Mouse (Mus musculus): ENCODE data around the gene Sun2. TPM values are rescaled to one million over a fixed set of nuclear protein-coding genes. Genes with fewer than 3 reads are reported as not detected.

The Sun2 gene
- polyA plus RNA-seq, 1 experiment: 56.7 TPM

DNA sequence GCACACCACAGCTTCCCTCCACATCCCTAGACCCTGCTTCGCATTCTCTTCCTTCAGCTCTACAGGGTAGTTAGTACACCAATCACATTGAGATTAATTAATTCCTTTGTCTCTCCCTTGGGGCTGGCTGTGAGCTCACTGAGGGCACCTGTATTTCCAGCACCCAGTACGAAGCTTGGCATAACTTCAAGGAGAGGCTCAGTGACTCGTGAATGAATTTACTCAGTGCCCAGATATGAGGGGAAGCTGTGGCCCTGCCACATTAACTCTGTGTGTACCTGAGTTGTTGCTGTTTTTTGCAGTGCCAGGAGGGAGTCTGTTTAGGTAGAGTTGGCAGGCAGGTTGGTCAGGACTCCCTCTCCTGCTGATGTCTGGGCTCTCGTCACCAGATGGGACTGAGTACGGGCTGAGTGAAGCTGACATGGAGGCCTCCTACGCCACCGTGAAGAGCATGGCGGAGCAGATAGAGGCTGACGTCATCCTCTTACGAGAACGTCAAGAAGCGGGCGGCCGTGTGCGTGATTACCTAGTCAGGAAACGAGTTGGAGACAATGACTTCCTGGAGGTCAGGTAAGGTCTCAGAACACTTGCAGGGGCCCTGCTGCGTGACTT lies 35.6 kb downstream of the Sun2 start:
- peaks cover 48% of the 10 kb centered on the region for H3K36me3 ChIP-seq (ENCODE audit: control insufficient read depth, insufficient read depth)
- no peak overlapping the region for H3K4me3 ChIP-seq (ENCODE audit: insufficient read depth, poor library complexity, severe bottlenecking)
- H3ac ChIP-seq (ENCODE audit: control insufficient read depth, insufficient read length, low read depth): no peak overlapping the region
- H3K79me2 ChIP-seq (ENCODE audit: control insufficient read depth, insufficient read depth): peaks cover 10% of the 10 kb centered on the region
- no peak for TF ChIP-seq USF1 (IDR thresholded peaks at IDR 0.05; ENCODE audit: low read depth)
- H3K27me3 ChIP-seq (ENCODE audit: control insufficient read depth, insufficient read depth, insufficient read length): no peaks in the 10 kb centered on the region
- H3K79me3 ChIP-seq (ENCODE audit: low read depth): peaks cover 2% of the 10 kb centered on the region

DNA sequence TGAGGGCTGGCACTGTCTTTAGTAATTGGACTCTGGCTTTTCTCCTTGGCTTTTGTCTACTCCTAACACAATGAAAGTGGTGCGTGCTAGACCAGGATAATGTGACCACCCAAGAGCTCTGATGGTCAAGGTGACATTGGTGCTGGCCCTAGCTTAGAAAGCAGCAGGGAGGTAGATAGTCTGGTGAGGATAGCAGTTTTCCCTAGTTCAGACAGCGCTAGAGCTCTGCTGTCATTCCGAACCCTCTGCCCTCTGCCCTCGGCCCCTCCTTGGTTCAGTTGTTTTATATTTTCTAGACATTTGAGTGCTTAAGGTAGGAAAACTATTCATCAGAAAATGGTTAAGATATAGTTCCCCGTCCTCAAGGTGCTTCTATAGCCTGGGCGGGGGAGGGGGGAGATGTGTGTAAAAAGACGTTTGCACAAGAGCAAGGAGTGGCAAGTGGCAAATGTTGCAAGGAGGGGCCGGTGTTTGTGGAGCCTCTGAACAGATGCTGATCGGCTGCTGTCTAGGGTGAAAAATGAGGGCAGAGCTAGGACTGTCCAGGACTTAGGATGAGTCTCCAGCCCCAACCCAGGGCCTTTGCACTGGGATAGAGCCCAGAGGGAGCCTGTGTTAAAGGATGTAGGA lies 44.7 kb downstream of the Sun2 start:
- Histone ChIP-seq H3ac (ENCODE audit: control insufficient read depth, insufficient read length, low read depth) (no peak overlapping the region), H3K36me3 (ENCODE audit: control insufficient read depth, insufficient read depth) (peaks cover 18% of the 10 kb centered on the region), H3K4me3 (ENCODE audit: insufficient read depth, poor library complexity, severe bottlenecking) (no peak overlapping the region), H3K27me3 (ENCODE audit: control insufficient read depth, insufficient read depth, insufficient read length) (no peaks in the 10 kb centered on the region), H3K79me2 (ENCODE audit: control insufficient read depth, insufficient read depth) (peaks cover 69% of the 10 kb centered on the region), H3K79me3 (ENCODE audit: low read depth) (peaks cover 44% of the 10 kb centered on the region)
- TF ChIP-seq CEBPB (IDR thresholded peaks at IDR 0.05; ENCODE audit: low read depth): no peak
- TF ChIP-seq MAX (IDR thresholded peaks at IDR 0.05): no peak
- TF ChIP-seq MYOG (IDR thresholded peaks at IDR 0.05; ENCODE audit: control insufficient read depth, extremely low read depth, insufficient read length): no peak
- no peak for TF ChIP-seq FOSL1 (IDR thresholded peaks at IDR 0.05; ENCODE audit: insufficient read depth, low read length, poor library complexity, severe bottlenecking)
- no peak for TF ChIP-seq CTCF (IDR thresholded peaks at IDR 0.05; ENCODE audit: control insufficient read depth, insufficient read depth, insufficient read length)
- TF ChIP-seq USF1 (IDR thresholded peaks at IDR 0.05; ENCODE audit: low read depth): no peak
- no peak for TF ChIP-seq MYOD1 (IDR thresholded peaks at IDR 0.05; ENCODE audit: control insufficient read depth, insufficient read length, low read depth)

DNA sequence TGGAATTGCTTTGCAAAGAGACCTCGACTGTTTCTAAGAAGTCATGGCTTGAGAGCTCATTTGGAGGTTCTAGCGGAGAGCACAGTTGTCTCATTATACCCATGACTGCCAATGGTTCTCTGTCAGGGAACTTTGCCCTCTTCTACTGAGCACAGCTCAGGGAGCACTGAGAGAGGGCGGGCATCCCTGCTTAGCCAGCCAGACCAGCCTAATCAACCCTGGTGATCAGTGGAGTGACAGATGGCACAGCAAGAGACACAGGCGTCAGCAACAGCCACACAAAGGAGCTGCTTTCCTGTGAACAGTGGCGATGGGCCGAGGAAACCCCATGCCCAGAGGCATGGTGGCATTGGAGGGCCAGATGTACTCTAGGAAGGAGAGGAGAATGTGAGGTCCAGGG lies 45.3 kb downstream of the Sun2 start:
- Histone ChIP-seq H3K79me3 (ENCODE audit: low read depth) (peaks cover 50% of the 10 kb centered on the region), H3K4me3 (ENCODE audit: insufficient read depth, poor library complexity, severe bottlenecking) (no peak overlapping the region), H3ac (ENCODE audit: control insufficient read depth, insufficient read length, low read depth) (no peak overlapping the region), H3K27me3 (ENCODE audit: control insufficient read depth, insufficient read depth, insufficient read length) (no peaks in the 10 kb centered on the region), H3K36me3 (ENCODE audit: control insufficient read depth, insufficient read depth) (peaks cover 18% of the 10 kb centered on the region), H3K79me2 (ENCODE audit: control insufficient read depth, insufficient read depth) (peaks cover 76% of the 10 kb centered on the region)
- TF ChIP-seq USF1 (IDR thresholded peaks at IDR 0.05; ENCODE audit: low read depth) (no peak), CEBPB (IDR thresholded peaks at IDR 0.05; ENCODE audit: low read depth) (no peak), MAX (IDR thresholded peaks at IDR 0.05) (no peak), CTCF (IDR thresholded peaks at IDR 0.05; ENCODE audit: control insufficient read depth, insufficient read depth, insufficient read length) (no peak), FOSL1 (IDR thresholded peaks at IDR 0.05; ENCODE audit: insufficient read depth, low read length, poor library complexity, severe bottlenecking) (no peak), MYOG (IDR thresholded peaks at IDR 0.05; ENCODE audit: control insufficient read depth, extremely low read depth, insufficient read length) (no peak)

DNA sequence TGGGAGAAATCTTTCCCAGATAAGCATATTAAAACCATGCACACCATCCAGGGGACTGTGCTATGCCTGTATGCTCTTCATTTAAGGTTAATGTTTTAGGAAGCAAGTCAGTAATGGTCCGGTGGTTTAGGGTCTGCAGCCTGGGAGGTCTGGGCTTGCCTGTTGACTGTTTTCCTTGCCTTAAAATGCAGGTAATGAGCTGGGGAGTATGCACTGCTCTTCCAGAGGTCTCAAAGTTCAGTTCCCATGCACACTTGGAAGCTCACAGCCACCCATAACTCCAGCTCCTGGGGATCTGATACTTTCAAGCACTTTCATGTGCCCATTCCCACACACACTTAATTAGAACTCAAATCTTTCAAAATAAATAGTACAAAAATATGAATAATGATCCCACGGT lies 45.8 kb downstream of the Sun2 start:
- H3K79me2 ChIP-seq (ENCODE audit: control insufficient read depth, insufficient read depth): peaks cover 81% of the 10 kb centered on the region
- no peak overlapping the region for H3K4me3 ChIP-seq (ENCODE audit: insufficient read depth, poor library complexity, severe bottlenecking)
- no peak overlapping the region for H3ac ChIP-seq (ENCODE audit: control insufficient read depth, insufficient read length, low read depth)
- TF ChIP-seq USF1 (IDR thresholded peaks at IDR 0.05; ENCODE audit: low read depth) (no peak), CEBPB (IDR thresholded peaks at IDR 0.05; ENCODE audit: low read depth) (no peak), MYOD1 (IDR thresholded peaks at IDR 0.05; ENCODE audit: control insufficient read depth, insufficient read length, low read depth) (no peak), MYOG (IDR thresholded peaks at IDR 0.05; ENCODE audit: control insufficient read depth, extremely low read depth, insufficient read length) (no peak), FOSL1 (IDR thresholded peaks at IDR 0.05; ENCODE audit: insufficient read depth, low read length, poor library complexity, severe bottlenecking) (no peak), MAX (IDR thresholded peaks at IDR 0.05) (no peak)
- peaks cover 55% of the 10 kb centered on the region for H3K79me3 ChIP-seq (ENCODE audit: low read depth)
- no peaks in the 10 kb centered on the region for H3K27me3 ChIP-seq (ENCODE audit: control insufficient read depth, insufficient read depth, insufficient read length)
- peaks cover 18% of the 10 kb centered on the region for H3K36me3 ChIP-seq (ENCODE audit: control insufficient read depth, insufficient read depth)

DNA sequence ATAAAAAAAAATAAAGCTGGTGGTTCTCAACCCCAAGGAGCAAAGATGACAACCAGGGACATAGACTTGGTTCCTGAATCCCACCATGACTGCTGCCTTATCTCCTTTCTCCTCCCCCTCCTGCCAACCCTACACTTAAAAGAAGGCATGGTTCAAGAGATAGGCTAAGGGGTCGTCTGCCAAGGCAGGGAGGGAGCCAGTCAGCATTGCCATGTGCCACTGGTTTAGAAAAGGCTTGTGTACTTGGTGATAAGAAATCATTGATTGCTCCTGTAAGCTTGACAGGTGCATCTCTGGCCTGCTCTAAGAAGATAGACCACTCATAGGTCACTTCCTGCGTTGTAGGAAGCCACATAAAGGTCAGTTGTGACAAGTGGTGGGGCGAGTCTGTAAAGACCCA lies 46.8 kb downstream of the Sun2 start:
- H3K4me3 ChIP-seq (ENCODE audit: insufficient read depth, poor library complexity, severe bottlenecking): no peak overlapping the region
- TF ChIP-seq CTCF (IDR thresholded peaks at IDR 0.05; ENCODE audit: control insufficient read depth, insufficient read depth, insufficient read length) (no peak), FOSL1 (IDR thresholded peaks at IDR 0.05; ENCODE audit: insufficient read depth, low read length, poor library complexity, severe bottlenecking) (no peak), CEBPB (IDR thresholded peaks at IDR 0.05; ENCODE audit: low read depth) (no peak), MYOG (IDR thresholded peaks at IDR 0.05; ENCODE audit: control insufficient read depth, extremely low read depth, insufficient read length) (no peak), MYOD1 (IDR thresholded peaks at IDR 0.05; ENCODE audit: control insufficient read depth, insufficient read length, low read depth) (no peak), MAX (IDR thresholded peaks at IDR 0.05) (no peak), USF1 (IDR thresholded peaks at IDR 0.05; ENCODE audit: low read depth) (no peak)
- no peaks in the 10 kb centered on the region for H3K27me3 ChIP-seq (ENCODE audit: control insufficient read depth, insufficient read depth, insufficient read length)
- peaks cover 18% of the 10 kb centered on the region for H3K36me3 ChIP-seq (ENCODE audit: control insufficient read depth, insufficient read depth)
- peaks cover 58% of the 10 kb centered on the region for H3K79me3 ChIP-seq (ENCODE audit: low read depth)
- H3K79me2 ChIP-seq (ENCODE audit: control insufficient read depth, insufficient read depth): peaks cover 89% of the 10 kb centered on the region
- no peak overlapping the region for H3ac ChIP-seq (ENCODE audit: control insufficient read depth, insufficient read length, low read depth)

DNA sequence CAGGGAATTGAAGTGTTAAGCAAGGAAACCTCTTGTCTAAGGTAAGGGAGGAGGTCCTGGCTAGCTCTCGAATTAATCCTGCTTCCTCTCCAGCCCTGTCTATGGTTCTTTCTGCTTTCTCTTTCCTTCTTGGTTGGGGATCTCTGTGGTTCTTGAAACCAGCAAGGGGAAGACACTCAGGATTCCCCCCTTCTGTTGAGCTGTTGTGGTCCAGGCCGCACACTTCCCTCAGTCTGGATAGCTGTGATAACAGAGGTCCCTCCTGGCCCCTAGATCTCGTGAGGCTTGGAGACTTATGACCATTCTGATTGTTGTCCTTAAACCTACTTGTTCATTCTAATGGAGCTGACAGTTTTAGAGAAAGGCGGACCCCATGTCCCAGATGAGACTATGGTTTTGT lies 47.8 kb downstream of the Sun2 start:
- Histone ChIP-seq H3K79me2 (ENCODE audit: control insufficient read depth, insufficient read depth) (peaks cover 87% of the 10 kb centered on the region), H3K79me3 (ENCODE audit: low read depth) (peaks cover 58% of the 10 kb centered on the region), H3K27me3 (ENCODE audit: control insufficient read depth, insufficient read depth, insufficient read length) (no peaks in the 10 kb centered on the region), H3K4me3 (ENCODE audit: insufficient read depth, poor library complexity, severe bottlenecking) (no peak overlapping the region), H3ac (ENCODE audit: control insufficient read depth, insufficient read length, low read depth) (no peak overlapping the region), H3K36me3 (ENCODE audit: control insufficient read depth, insufficient read depth) (peaks cover 18% of the 10 kb centered on the region)
- TF ChIP-seq MYOG (IDR thresholded peaks at IDR 0.05; ENCODE audit: control insufficient read depth, extremely low read depth, insufficient read length) (no peak), CTCF (IDR thresholded peaks at IDR 0.05; ENCODE audit: control insufficient read depth, insufficient read depth, insufficient read length) (no peak), FOSL1 (IDR thresholded peaks at IDR 0.05; ENCODE audit: insufficient read depth, low read length, poor library complexity, severe bottlenecking) (no peak), USF1 (IDR thresholded peaks at IDR 0.05; ENCODE audit: low read depth) (no peak), MAX (IDR thresholded peaks at IDR 0.05) (no peak), MYOD1 (IDR thresholded peaks at IDR 0.05; ENCODE audit: control insufficient read depth, insufficient read length, low read depth) (no peak), CEBPB (IDR thresholded peaks at IDR 0.05; ENCODE audit: low read depth) (no peak)
